Mouse (Mus musculus): ENCODE data around the gene Cav2. TPM values are rescaled to one million over a fixed set of nuclear protein-coding genes. Genes with fewer than 3 reads are reported as not detected.

Gene Cav2
- polyA plus RNA-seq (2014; fragmentation: Illumina TruSeq; extraction: RNeasy Lipid Tissue Mini Kit (QIAGEN cat#74804); ENCODE audit: low read depth, low replicate concordance): 92.6 TPM

GRCm38 (mm10) chr6:17280939-17281756 lies at the start of gene Cav2:
TSS of gene Cav2 (plus strand) at chr6:17281185.

GRCm38 (mm10) chr6:17305954-17306601 lies 25.1 kb downstream of the Cav2 start, which contains the start of gene Cav1:
TSS of gene Cav1 (plus strand) at chr6:17306335.

Other genes with a start within 250 kb of the Cav2 start
- gene Tes, start 216.0 kb upstream of the Cav2 start, polyA plus RNA-seq (2014; fragmentation: Illumina TruSeq; extraction: RNeasy Lipid Tissue Mini Kit (QIAGEN cat#74804); ENCODE audit: low read depth, low replicate concordance): 153 TPM
- 355 TPM for gene Cav1, start 25.1 kb downstream of the Cav2 start, polyA plus RNA-seq (2014; fragmentation: Illumina TruSeq; extraction: RNeasy Lipid Tissue Mini Kit (QIAGEN cat#74804); ENCODE audit: low read depth, low replicate concordance)
- 54.8 TPM for gene Met, start 182.6 kb downstream of the Cav2 start, polyA plus RNA-seq (2014; fragmentation: Illumina TruSeq; extraction: RNeasy Lipid Tissue Mini Kit (QIAGEN cat#74804); ENCODE audit: low read depth, low replicate concordance)

All from sigmoid colon, adult 10 weeks (tissue).